Mouse (Mus musculus): ENCODE measurements at regions not wholly inside any gene's neighbourhood (a gene's known extent, or its start where the extent isn't known, plus 50 kb on each side); places are given as distances from the start of the nearest gene placed in this dataset.

DNA sequence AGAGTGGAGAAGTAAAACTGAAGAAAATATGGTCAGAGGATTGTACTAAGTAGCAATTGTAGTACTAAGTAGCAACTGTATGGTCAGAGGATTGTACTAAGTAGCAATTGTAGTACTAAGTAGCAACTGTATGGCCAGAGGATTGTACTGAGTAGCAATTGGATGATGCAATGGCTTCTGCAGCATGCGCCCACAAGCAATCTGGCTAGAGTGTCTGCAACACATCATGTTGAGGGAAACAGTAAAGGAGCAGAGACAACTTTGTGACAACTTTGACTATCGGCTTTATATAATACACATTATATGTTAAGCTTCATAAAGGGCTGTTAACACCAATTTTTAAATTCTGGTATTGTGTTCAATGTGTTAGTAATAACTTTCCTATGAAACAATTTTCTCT is 188.4 kb upstream of the Gadl1 start:
- TF ChIP-seq CTCF (IDR thresholded peaks at IDR 0.05; ENCODE audit: low read depth, low read length): no peak
- no peak for TF ChIP-seq POLR2A (IDR thresholded peaks at IDR 0.05; ENCODE audit: extremely low read depth, insufficient read depth, low read length)
